Mouse (Mus musculus): Measurements from ENCODE around the gene Olfr243. TPM values are rescaled to one million over a fixed set of nuclear protein-coding genes. Genes with fewer than 3 reads are reported as not detected.
"Not testable (repeated sequence)": the region's sequence is repeated elsewhere in the genome, so short reads cannot be mapped to it uniquely, and the experiment has no call there.

The Olfr243 gene
- not detected in 2 replicates for polyA plus RNA-seq (2012; rRNA removed)

DNA sequence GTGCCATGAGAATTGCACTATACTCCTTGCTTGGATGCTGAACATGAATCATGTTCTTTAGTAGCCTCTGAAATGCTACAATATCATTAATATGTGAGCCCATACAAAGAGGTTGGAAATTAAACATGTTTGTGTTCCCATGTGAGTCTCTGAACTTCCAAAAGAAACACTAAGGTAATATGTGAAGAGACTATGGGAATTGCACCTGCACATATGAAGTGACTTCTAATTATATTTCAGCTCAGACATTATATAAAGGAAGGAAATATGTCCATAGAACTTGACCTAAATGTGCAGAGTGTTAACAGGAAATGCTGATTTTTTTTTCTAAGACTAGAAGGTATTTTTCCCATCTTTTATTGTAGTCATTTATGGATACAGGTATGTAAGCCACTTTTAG is at the start of gene Olfr243:
Gene Olfr243 (plus strand): TSS at position 301 of the 400 bp plus-strand sequence.
- no peak for DNase-seq (ENCODE audit: low read depth)

GRCm38 (mm10) chr7:103671091-103671490 is 43.4 kb upstream of the Olfr243 start, which contains the start of gene Olfr624:
Gene Olfr624, minus strand, starts transcription at chr7:103671191.
- no peak for DNase-seq (ENCODE audit: low read depth)

GRCm38 (mm10) chr7:103682420-103682819 is 32.1 kb upstream of the Olfr243 start, which contains the start of gene Olfr625-ps1:
Gene Olfr625-ps1, plus strand, starts transcription at chr7:103682720.
- no peak for DNase-seq (ENCODE audit: low read depth)

DNA sequence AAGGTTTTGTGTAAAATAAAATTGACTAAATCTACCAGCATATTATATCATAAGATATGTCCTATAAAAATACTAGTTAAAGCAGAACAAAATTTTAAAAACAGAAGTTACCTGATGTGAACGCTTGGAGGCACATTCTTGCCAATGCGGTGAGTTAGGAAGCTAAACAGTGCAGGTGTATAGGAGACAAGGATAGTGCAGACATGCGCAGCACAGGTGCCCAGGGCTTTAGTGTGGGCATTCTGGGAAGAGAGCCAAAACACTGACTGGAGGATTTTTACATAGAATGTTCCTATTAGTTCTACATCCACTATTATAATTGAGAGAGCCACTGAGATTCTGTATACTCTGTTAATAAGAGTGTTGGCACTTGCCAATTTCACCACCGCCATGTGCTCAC is 15.0 kb upstream of the Olfr243 start:
- no peak for DNase-seq (ENCODE audit: low read depth)

GRCm38 (mm10) chr7:103712024-103712423 is 2.4 kb upstream of the Olfr243 start:
- no peak for DNase-seq (ENCODE audit: low read depth)

- DNase-seq (ENCODE audit: low read depth) = not testable (repeated sequence)
These were observed 1.9 kb downstream of the Olfr243 start for GRCm38 (mm10) chr7:103716398-103716797.

GRCm38 (mm10) chr7:103730074-103730473 is 15.6 kb downstream of the Olfr243 start, which contains the start of gene Olfr628:
Gene Olfr628, plus strand, starts transcription at chr7:103730374.
- DNase-seq (ENCODE audit: low read depth) = no peak

- DNase-seq (ENCODE audit: low read depth) = no peak
These were observed 30.4 kb downstream of the Olfr243 start, which contains the start of gene Olfr629 for GRCm38 (mm10) chr7:103744843-103745242. Gene Olfr629, minus strand, starts transcription at chr7:103744943.

- DNase-seq (ENCODE audit: low read depth) = no peak
These were observed 42.8 kb downstream of the Olfr243 start, which contains the start of gene Olfr630 for GRCm38 (mm10) chr7:103757233-103757632. Gene Olfr630, minus strand, starts transcription at chr7:103757333.

- not testable (repeated sequence) for DNase-seq (ENCODE audit: low read depth)
These were observed 47.7 kb downstream of the Olfr243 start for GRCm38 (mm10) chr7:103762212-103762611.

- DNase-seq (ENCODE audit: low read depth) = not testable (repeated sequence)
These were observed 53.2 kb downstream of the Olfr243 start for GRCm38 (mm10) chr7:103767687-103768086.

Other genes with a start within 250 kb of the Olfr243 start
- not detected in 2 replicates for gene Olfr608, start 244.8 kb upstream of the Olfr243 start, polyA plus RNA-seq (2012; rRNA removed)
- not detected in 2 replicates for gene Olfr609, start 216.6 kb upstream of the Olfr243 start, polyA plus RNA-seq (2012; rRNA removed)
- gene Olfr610, start 202.5 kb upstream of the Olfr243 start, polyA plus RNA-seq (2012; rRNA removed) = not detected in 2 replicates
- not detected in 2 replicates for gene Olfr611, start 193.8 kb upstream of the Olfr243 start, polyA plus RNA-seq (2012; rRNA removed)
- not detected in 2 replicates for gene Olfr612, start 172.0 kb upstream of the Olfr243 start, polyA plus RNA-seq (2012; rRNA removed)
- not detected in 2 replicates for gene Olfr613, start 166.6 kb upstream of the Olfr243 start, polyA plus RNA-seq (2012; rRNA removed)
- not detected in 2 replicates for gene Olfr615, start 158.6 kb upstream of the Olfr243 start, polyA plus RNA-seq (2012; rRNA removed)
- gene Olfr616, start 145.5 kb upstream of the Olfr243 start, polyA plus RNA-seq (2012; rRNA removed) = not detected in 2 replicates
- gene Olfr617, start 141.6 kb upstream of the Olfr243 start, polyA plus RNA-seq (2012; rRNA removed) = not detected in 2 replicates
- not detected in 2 replicates for gene Olfr618, start 124.6 kb upstream of the Olfr243 start, polyA plus RNA-seq (2012; rRNA removed)
- not detected in 2 replicates for gene Olfr619, start 114.1 kb upstream of the Olfr243 start, polyA plus RNA-seq (2012; rRNA removed)
- gene Olfr620, start 102.1 kb upstream of the Olfr243 start, polyA plus RNA-seq (2012; rRNA removed) = not detected in 2 replicates
- gene Olfr622, start 72.0 kb upstream of the Olfr243 start, polyA plus RNA-seq (2012; rRNA removed) = not detected in 2 replicates
- not detected in 2 replicates for gene Olfr623, start 51.0 kb upstream of the Olfr243 start, polyA plus RNA-seq (2012; rRNA removed)
- not detected in 2 replicates for gene Olfr624, start 43.5 kb upstream of the Olfr243 start, polyA plus RNA-seq (2012; rRNA removed)
- gene Olfr625-ps1, start 32.0 kb upstream of the Olfr243 start, polyA plus RNA-seq (2012; rRNA removed) = not detected in 2 replicates
- gene Olfr628, start 15.7 kb downstream of the Olfr243 start, polyA plus RNA-seq (2012; rRNA removed) = not detected in 2 replicates
- gene Olfr629, start 30.3 kb downstream of the Olfr243 start, polyA plus RNA-seq (2012; rRNA removed) = not detected in 2 replicates
- gene Olfr630, start 42.7 kb downstream of the Olfr243 start, polyA plus RNA-seq (2012; rRNA removed) = not detected in 2 replicates
- gene Olfr69, start 56.9 kb downstream of the Olfr243 start, polyA plus RNA-seq (2012; rRNA removed) = not detected in 2 replicates
- not detected in 2 replicates for gene Olfr68, start 65.0 kb downstream of the Olfr243 start, polyA plus RNA-seq (2012; rRNA removed)
- gene Olfr67, start 77.2 kb downstream of the Olfr243 start, polyA plus RNA-seq (2012; rRNA removed) = not detected in 2 replicates
- 189 and 481 TPM in 2 replicates for gene Hbb-bt, start 99.3 kb downstream of the Olfr243 start, polyA plus RNA-seq (2012; rRNA removed)
- gene Hbb-bs, start 113.4 kb downstream of the Olfr243 start, polyA plus RNA-seq (2012; rRNA removed) = 2,031 and 4,766 TPM in 2 replicates
- gene Hbb-bh2, start 125.8 kb downstream of the Olfr243 start, polyA plus RNA-seq (2012; rRNA removed) = not detected in 2 replicates
- not detected in 2 replicates for gene Hbb-bh1, start 128.5 kb downstream of the Olfr243 start, polyA plus RNA-seq (2012; rRNA removed)
- gene Hbb-y, start 138.5 kb downstream of the Olfr243 start, polyA plus RNA-seq (2012; rRNA removed) = not detected in 2 replicates
- gene Olfr66, start 171.6 kb downstream of the Olfr243 start, polyA plus RNA-seq (2012; rRNA removed) = not detected in 2 replicates
- gene Olfr64, start 179.8 kb downstream of the Olfr243 start, polyA plus RNA-seq (2012; rRNA removed) = not detected in 2 replicates
- gene Olfr65, start 188.8 kb downstream of the Olfr243 start, polyA plus RNA-seq (2012; rRNA removed) = not detected in 2 replicates
- gene Olfr631, start 214.2 kb downstream of the Olfr243 start, polyA plus RNA-seq (2012; rRNA removed) = not detected in 2 replicates
- gene Olfr632, start 219.7 kb downstream of the Olfr243 start, polyA plus RNA-seq (2012; rRNA removed) = not detected in 2 replicates
- not detected in 2 replicates for gene Olfr633, start 229.8 kb downstream of the Olfr243 start, polyA plus RNA-seq (2012; rRNA removed)

All from gonadal fat pad, adult 2 months (tissue).